ENCODE assay signal across 10 mouse cellular contexts in the genomic region with DNA sequence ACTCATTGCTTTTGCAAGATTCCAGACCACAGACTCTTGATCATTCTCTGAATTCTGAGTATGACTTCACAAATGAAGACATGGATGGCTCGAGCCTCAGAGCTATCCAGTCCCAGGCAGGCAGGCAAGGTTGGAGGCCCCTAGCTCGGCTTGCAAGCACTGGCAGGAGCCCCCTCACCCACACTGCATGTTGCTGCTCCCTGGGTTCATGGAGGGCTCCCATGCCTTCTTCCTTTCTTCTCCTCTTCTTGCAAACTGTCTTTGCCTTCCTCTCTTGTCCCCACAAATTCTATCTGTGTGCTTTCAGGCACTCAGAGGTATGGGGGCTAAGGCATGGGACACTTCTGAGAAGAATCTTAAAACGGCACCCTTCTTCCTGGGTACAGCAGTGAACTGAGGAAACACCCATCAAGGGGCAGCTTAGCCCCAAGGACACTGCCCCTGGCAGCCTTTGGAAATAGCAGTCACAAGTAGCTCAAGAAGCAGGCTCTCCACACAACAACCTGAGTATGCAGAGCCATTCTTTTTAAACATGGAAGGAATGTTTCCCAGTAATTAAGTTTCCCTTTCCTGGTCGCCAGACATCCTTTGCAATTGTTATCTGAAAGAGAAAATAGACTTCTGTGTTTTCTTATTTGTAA. TPM values are rescaled to one million over a fixed set of nuclear protein-coding genes. Genes with fewer than 3 reads are reported as not detected.
DNase-seq lines count a peak whose midpoint lies in the region; ATAC-seq and TF ChIP-seq lines count a peak whose summit lies in the region.
"Had no signal": no experiment of that assay in that cellular context is flagged by ENCODE, and none has a peak within 500 bp of the region (broad histone marks: within the 10 kb centered on the region; RNA-seq: fewer than 3 reads in every experiment).

No protein-coding gene starts in this region.

- H3K27ac ChIP-seq in intestine, embryonic 14.5 days (ENCODE audit: low read depth): peak overlapping the region; percentile 10; the same call in 1 of the 2 replicates
- H3K27ac ChIP-seq in intestine, embryonic 16.5 days (ENCODE audit: low read length): no peak overlapping the region
- peak overlapping the region; percentile 48; the same call in 1 of the 2 replicates for H3K27ac ChIP-seq in cortical plate, adult 2 months (ENCODE audit: insufficient read depth, low read length)
- peak overlapping the region; percentile 48 for H3K27ac ChIP-seq in forebrain, postnatal 0 days (ENCODE audit: low read depth, low read length)
- H3K27ac ChIP-seq in midbrain, embryonic 13.5 days: peak overlapping the region; percentile 88

- WGBS in intestine, embryonic 14.5 days: 52% methylated on average over 4 of the region's 4 CpGs
- WGBS in intestine, embryonic 16.5 days: 54% methylated on average over 4 of the region's 4 CpGs
- WGBS in forebrain, postnatal 0 days: 19% methylated on average over 4 of the region's 4 CpGs
- 21% methylated on average over 4 of the region's 4 CpGs for WGBS in midbrain, embryonic 13.5 days

- H3K9ac ChIP-seq in intestine, embryonic 14.5 days (ENCODE audit: low read length): no peak overlapping the region
- no peak overlapping the region for H3K9ac ChIP-seq in intestine, embryonic 16.5 days (ENCODE audit: low read depth, low read length)
- no peak overlapping the region for H3K9ac ChIP-seq in forebrain, postnatal 0 days
- no peak overlapping the region for H3K9ac ChIP-seq in midbrain, embryonic 13.5 days (replicated peaks)

- H3K9me3 ChIP-seq in intestine, embryonic 14.5 days (ENCODE audit: control insufficient read depth, low read length): no peaks in the 10 kb centered on the region
- no peaks in the 10 kb centered on the region for H3K9me3 ChIP-seq in intestine, embryonic 16.5 days (ENCODE audit: control insufficient read depth, low read length)
- H3K9me3 ChIP-seq in forebrain, postnatal 0 days (ENCODE audit: low read length): no peaks in the 10 kb centered on the region
- no peaks in the 10 kb centered on the region for H3K9me3 ChIP-seq in midbrain, embryonic 13.5 days

- no peak for ATAC-seq in intestine, embryonic 14.5 days (replicated peaks; ENCODE audit: low FRiP score, low TSS enrichment, low read depth)
- ATAC-seq in intestine, embryonic 16.5 days: no peak
- no peak for ATAC-seq in forebrain, postnatal 0 days
- ATAC-seq in midbrain, embryonic 13.5 days: no peak

- peak; percentile 51 for DNase-seq in intestine, embryonic 14.5 days (ENCODE audit: low spot score)
- DNase-seq in forebrain, postnatal 0 days: no peak
- DNase-seq in urinary bladder, postnatal 25 days (ENCODE audit: low spot score): no peak
- no peak for DNase-seq in cerebellum, postnatal 36 days
- no peak for DNase-seq in layer of hippocampus, postnatal 25 days (ENCODE audit: extremely low spot score in 1 of 2, low spot score in 1 of 2)
- DNase-seq: gastrocnemius, postnatal 36 days; thymus, adult 2 months had no signal

- no peak for TF ChIP-seq POLR2A in cortical plate, adult 2 months (IDR thresholded peaks at IDR 0.05; ENCODE audit: extremely low read depth, insufficient read depth, low read length)

- TF ChIP-seq CTCF in cortical plate, adult 2 months (IDR thresholded peaks at IDR 0.05; ENCODE audit: extremely low read depth, insufficient read depth, low read length): no peak
- no peak for TF ChIP-seq CTCF in forebrain, postnatal 0 days (IDR thresholded peaks at IDR 0.05; ENCODE audit: low read depth)

- H3K4me3 ChIP-seq in intestine, embryonic 14.5 days (ENCODE audit: low read depth, low read length): no peak overlapping the region
- no peak overlapping the region for H3K4me3 ChIP-seq in intestine, embryonic 16.5 days (ENCODE audit: low read length)
- no peak overlapping the region for H3K4me3 ChIP-seq in cortical plate, adult 2 months (ENCODE audit: insufficient read depth, low read length)
- H3K4me3 ChIP-seq in forebrain, postnatal 0 days (ENCODE audit: low read depth, low read length): no peak overlapping the region
- no peak overlapping the region for H3K4me3 ChIP-seq in midbrain, embryonic 13.5 days (replicated peaks)

- no peaks in the 10 kb centered on the region for H3K27me3 ChIP-seq in intestine, embryonic 14.5 days (replicated peaks; ENCODE audit: control insufficient read depth, insufficient read depth, low read length)
- no peaks in the 10 kb centered on the region for H3K27me3 ChIP-seq in intestine, embryonic 16.5 days (replicated peaks; ENCODE audit: control insufficient read depth, insufficient read depth, low read length)
- no peaks in the 10 kb centered on the region for H3K27me3 ChIP-seq in forebrain, postnatal 0 days (ENCODE audit: insufficient read depth, low read length)
- H3K27me3 ChIP-seq in midbrain, embryonic 13.5 days: no peaks in the 10 kb centered on the region

- H3K4me1 ChIP-seq in intestine, embryonic 14.5 days (replicated peaks; ENCODE audit: control insufficient read depth, insufficient read depth, low read length): peaks cover 23% of the 10 kb centered on the region; the same call in 1 of the 2 replicates
- H3K4me1 ChIP-seq in intestine, embryonic 16.5 days (ENCODE audit: control insufficient read depth, insufficient read depth, low read length): peaks cover 5% of the 10 kb centered on the region; the same call in 1 of the 2 replicates
- H3K4me1 ChIP-seq in cortical plate, adult 2 months (ENCODE audit: control insufficient read depth, insufficient read depth, low read length): peaks cover 4% of the 10 kb centered on the region
- peaks cover 28% of the 10 kb centered on the region for H3K4me1 ChIP-seq in forebrain, postnatal 0 days (ENCODE audit: insufficient read depth)
- peaks cover 51% of the 10 kb centered on the region for H3K4me1 ChIP-seq in midbrain, embryonic 13.5 days (replicated peaks)

- H3K4me2 ChIP-seq in intestine, embryonic 14.5 days (ENCODE audit: low read length): no peak overlapping the region
- no peak overlapping the region for H3K4me2 ChIP-seq in intestine, embryonic 16.5 days (ENCODE audit: low read depth, low read length)
- no peak overlapping the region for H3K4me2 ChIP-seq in forebrain, postnatal 0 days (ENCODE audit: low read depth)
- H3K4me2 ChIP-seq in midbrain, embryonic 13.5 days (replicated peaks): no peak overlapping the region; the same call in 1 of the 2 replicates

- no peaks in the 10 kb centered on the region for H3K36me3 ChIP-seq in intestine, embryonic 14.5 days (ENCODE audit: control insufficient read depth, insufficient read depth, low read length)
- no peaks in the 10 kb centered on the region for H3K36me3 ChIP-seq in intestine, embryonic 16.5 days (ENCODE audit: control insufficient read depth, insufficient read depth, low read length)
- no peaks in the 10 kb centered on the region for H3K36me3 ChIP-seq in forebrain, postnatal 0 days (ENCODE audit: insufficient read depth)
- H3K36me3 ChIP-seq in midbrain, embryonic 13.5 days: no peaks in the 10 kb centered on the region

RNA-seq across cellular contexts. Expression of a gene that starts 44.3 kb away (rescaled TPM):
- polyA plus RNA-seq in intestine, embryonic 14.5 days (2014; fragmentation: Nextera tagmentation; extraction: Ambion mirVana): not detected in 2 replicates
- polyA plus RNA-seq in intestine, embryonic 16.5 days (2015; fragmentation: Nextera tagmentation; extraction: Ambion mirVana): not detected in 2 replicates
- polyA plus RNA-seq in cortical plate, adult 2 months (2012; rRNA removed): not detected in 2 replicates
- total RNA-seq in forebrain, postnatal 0 days (2014; rRNA removed): not detected in 2 replicates
- polyA plus RNA-seq in forebrain, postnatal 0 days (2015; fragmentation: Nextera tagmentation; extraction: Ambion mirVana): not detected in 2 replicates
- polyA plus RNA-seq in midbrain, embryonic 13.5 days (2015; fragmentation: Nextera tagmentation; extraction: Ambion mirVana): not detected in 2 replicates
- total RNA-seq in layer of hippocampus, postnatal 25 days (2021): not detected
- total RNA-seq: gastrocnemius, postnatal 36 days had no signal
- polyA plus RNA-seq: thymus, adult 2 months had no signal
